Mouse (Mus musculus): ENCODE data around the gene Stx16. TPM values are rescaled to one million over a fixed set of nuclear protein-coding genes. Genes with fewer than 3 reads are reported as not detected.
A peak's percentile ranks its signal among the peaks of the same experiment; 100 is the strongest.

Stx16 gene
- total and polyA plus RNA-seq, 2 experiments from 2014 or later, result 6.9 to 19.8 TPM

DNA sequence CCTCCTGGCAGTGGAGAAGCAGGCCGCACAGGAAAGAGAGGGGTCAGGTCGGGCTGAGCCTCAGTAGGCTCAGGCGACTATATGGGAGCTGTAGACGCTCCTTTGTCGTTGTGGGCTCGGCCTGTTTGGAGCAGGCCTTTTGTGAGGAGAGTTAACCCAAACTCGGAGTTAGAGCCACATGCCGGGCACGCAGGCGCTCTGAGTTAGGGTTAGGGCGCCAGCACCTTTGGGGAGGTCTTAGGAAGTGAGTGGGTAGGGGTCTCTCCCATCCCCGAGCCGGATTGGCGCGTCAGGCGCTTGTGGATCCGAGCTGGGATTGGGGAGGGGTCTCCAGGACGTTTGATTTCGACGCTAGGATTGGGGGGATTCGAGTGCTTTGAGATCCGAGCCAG, 321 bp downstream of the Stx16 start:
- no peaks in the 10 kb centered on the region for H3K27me3 ChIP-seq (ENCODE audit: control insufficient read depth, insufficient read depth, low read length)
- no peak for DNase-seq (ENCODE audit: low spot score)
- H3K27ac ChIP-seq (ENCODE audit: low read depth), result peak overlapping the region; percentile 93
- H3K9me3 ChIP-seq (replicated peaks; ENCODE audit: control insufficient read depth, low read length), result no peaks in the 10 kb centered on the region
- H3K36me3 ChIP-seq (replicated peaks; ENCODE audit: control insufficient read depth, insufficient read depth, low read length), result no peaks in the 10 kb centered on the region
- peak overlapping the region; percentile 74 for H3K4me3 ChIP-seq (ENCODE audit: low read depth, low read length)
- peaks cover 27% of the 10 kb centered on the region for H3K4me1 ChIP-seq (ENCODE audit: control insufficient read depth, insufficient read depth)
- TF ChIP-seq EP300 (IDR thresholded peaks at IDR 0.05; ENCODE audit: low read depth), result no peak; the same call in 1 of the 2 replicates
- no peak for TF ChIP-seq CTCF (IDR thresholded peaks at IDR 0.05; ENCODE audit: low read depth)
- WGBS, result under 1% methylated on average over 22 of the region's 22 CpGs
- H3K4me2 ChIP-seq (ENCODE audit: low read depth, low read length), result peak overlapping the region; percentile 98
- peak overlapping the region; percentile 72 for H3K9ac ChIP-seq (replicated peaks; ENCODE audit: low read depth, low read length)
- peak; percentile 27 for ATAC-seq (ENCODE audit: insufficient read depth, low read depth)

DNA sequence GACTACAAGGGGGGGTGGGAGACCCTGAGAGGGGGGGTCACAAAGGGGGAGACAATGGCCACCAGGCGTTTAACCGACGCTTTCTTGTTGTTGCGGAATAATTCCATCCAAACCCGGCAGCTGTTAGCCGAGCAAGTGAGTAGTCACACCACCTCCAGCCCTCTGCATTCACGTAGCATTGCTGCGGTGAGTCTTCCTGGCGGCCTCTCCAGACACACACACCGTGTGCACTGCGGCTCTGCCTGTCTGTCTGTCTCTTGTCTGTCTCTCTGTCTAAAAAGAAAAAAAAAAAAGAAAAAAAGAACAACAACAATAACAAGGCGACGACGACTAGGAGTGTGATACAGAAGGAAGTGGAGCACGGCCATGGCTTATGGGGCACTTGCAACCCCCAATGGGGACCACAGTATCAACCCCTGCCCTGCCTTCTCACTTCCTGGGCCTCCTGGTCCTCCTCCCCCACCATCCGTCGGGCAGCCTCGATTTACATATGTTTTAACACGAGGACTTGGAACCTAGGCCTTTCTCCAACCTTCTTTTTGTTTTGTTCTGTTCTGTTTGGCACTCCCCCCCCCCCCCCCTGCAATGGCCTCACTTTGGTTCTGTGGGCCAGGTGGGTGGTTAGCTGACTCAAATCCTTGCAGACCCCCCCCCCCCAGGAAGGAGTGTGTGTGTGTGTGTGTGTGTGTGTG, 1.0 kb downstream of the Stx16 start:
- no peaks in the 10 kb centered on the region for H3K9me3 ChIP-seq (replicated peaks; ENCODE audit: control insufficient read depth, low read length)
- H3K27me3 ChIP-seq (ENCODE audit: control insufficient read depth, insufficient read depth, low read length), result no peaks in the 10 kb centered on the region
- 2% methylated on average over 19 of the region's 19 CpGs for WGBS
- H3K4me1 ChIP-seq (ENCODE audit: control insufficient read depth, insufficient read depth), result peaks cover 27% of the 10 kb centered on the region
- peak overlapping the region; percentile 98 for H3K4me2 ChIP-seq (ENCODE audit: low read depth, low read length)
- H3K27ac ChIP-seq (ENCODE audit: low read depth), result peak overlapping the region; percentile 93
- no peaks in the 10 kb centered on the region for H3K36me3 ChIP-seq (replicated peaks; ENCODE audit: control insufficient read depth, insufficient read depth, low read length)
- ATAC-seq (ENCODE audit: insufficient read depth, low read depth) (no peak), DNase-seq (ENCODE audit: low spot score) (no peak)
- peak overlapping the region; percentile 74 for H3K4me3 ChIP-seq (ENCODE audit: low read depth, low read length)
- no peak for TF ChIP-seq CTCF (IDR thresholded peaks at IDR 0.05; ENCODE audit: low read depth)
- TF ChIP-seq EP300 (IDR thresholded peaks at IDR 0.05; ENCODE audit: low read depth), result no peak
- peak overlapping the region; percentile 72 for H3K9ac ChIP-seq (replicated peaks; ENCODE audit: low read depth, low read length)

DNA sequence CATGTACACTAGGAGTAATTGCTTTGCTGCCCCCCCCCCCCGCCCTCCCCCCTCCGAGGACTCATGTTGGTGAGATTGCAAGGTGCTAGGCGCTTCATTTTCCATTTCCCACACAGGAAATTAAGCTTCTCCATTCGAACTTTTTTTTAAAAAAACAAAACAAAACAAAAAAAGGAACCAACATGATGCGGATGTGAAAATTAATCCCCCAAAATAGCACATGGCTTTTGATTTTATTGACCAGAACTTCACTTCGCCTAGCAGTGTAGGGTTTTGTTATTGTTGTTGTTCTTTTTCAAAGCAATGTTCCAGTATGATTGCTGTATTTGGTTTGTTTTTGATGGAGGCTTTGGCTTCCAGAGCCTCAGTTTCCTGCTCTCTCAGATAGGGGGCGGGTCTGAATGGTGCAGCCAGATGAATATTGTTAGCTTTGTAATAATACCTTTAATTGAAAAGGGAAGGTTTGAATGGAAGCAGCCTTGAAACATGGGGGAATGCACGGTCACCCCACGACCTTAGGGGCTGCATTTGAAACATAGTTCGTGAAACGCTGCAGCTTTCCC, 1.7 kb downstream of the Stx16 start:
- H3K27ac ChIP-seq (ENCODE audit: low read depth), result peak overlapping the region; percentile 93; the same call in 1 of the 2 replicates
- peak overlapping the region; percentile 32; the same call in 1 of the 2 replicates for H3K9ac ChIP-seq (replicated peaks; ENCODE audit: low read depth, low read length)
- no peaks in the 10 kb centered on the region for H3K36me3 ChIP-seq (replicated peaks; ENCODE audit: control insufficient read depth, insufficient read depth, low read length)
- H3K27me3 ChIP-seq (ENCODE audit: control insufficient read depth, insufficient read depth, low read length), result no peaks in the 10 kb centered on the region
- H3K9me3 ChIP-seq (replicated peaks; ENCODE audit: control insufficient read depth, low read length), result no peaks in the 10 kb centered on the region
- TF ChIP-seq EP300 (IDR thresholded peaks at IDR 0.05; ENCODE audit: low read depth), result no peak
- TF ChIP-seq CTCF (IDR thresholded peaks at IDR 0.05; ENCODE audit: low read depth), result no peak
- 26% methylated on average over 10 of the region's 11 CpGs for WGBS
- ATAC-seq (ENCODE audit: insufficient read depth, low read depth) (no peak), DNase-seq (ENCODE audit: low spot score) (no peak)
- peak overlapping the region; percentile 74 for H3K4me3 ChIP-seq (ENCODE audit: low read depth, low read length)
- peak overlapping the region; percentile 98 for H3K4me2 ChIP-seq (ENCODE audit: low read depth, low read length)
- H3K4me1 ChIP-seq (ENCODE audit: control insufficient read depth, insufficient read depth), result peaks cover 29% of the 10 kb centered on the region

DNA sequence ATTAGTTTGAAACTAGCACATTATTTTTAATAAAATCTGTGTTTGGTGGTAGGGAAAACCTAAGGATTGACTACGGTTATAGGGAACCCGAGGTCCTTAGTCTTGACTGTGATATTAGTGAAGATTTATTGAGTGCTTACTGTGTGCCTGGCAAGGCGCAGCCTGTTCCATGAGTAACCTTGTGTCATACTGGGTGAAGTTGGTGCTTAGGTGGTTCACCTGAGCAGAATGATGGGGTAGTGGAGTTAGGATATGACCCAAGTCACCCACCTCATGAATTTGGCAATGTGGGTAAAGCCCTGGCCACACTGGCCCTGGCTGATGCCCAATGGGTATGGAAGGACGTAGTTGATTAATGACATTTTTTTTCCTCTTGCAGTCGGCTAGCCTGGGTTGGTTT, 5.7 kb downstream of the Stx16 start:
- Histone ChIP-seq H3K4me1 (ENCODE audit: control insufficient read depth, insufficient read depth) (peaks cover 21% of the 10 kb centered on the region), H3K4me2 (ENCODE audit: low read depth, low read length) (no peak overlapping the region), H3K36me3 (replicated peaks; ENCODE audit: control insufficient read depth, insufficient read depth, low read length) (no peaks in the 10 kb centered on the region), H3K27me3 (ENCODE audit: control insufficient read depth, insufficient read depth, low read length) (no peaks in the 10 kb centered on the region), H3K27ac (ENCODE audit: low read depth) (no peak overlapping the region), H3K9ac (replicated peaks; ENCODE audit: low read depth, low read length) (no peak overlapping the region), H3K9me3 (replicated peaks; ENCODE audit: control insufficient read depth, low read length) (no peaks in the 10 kb centered on the region), H3K4me3 (ENCODE audit: low read depth, low read length) (no peak overlapping the region)
- 80% methylated on average over 5 of the region's 5 CpGs for WGBS
- ATAC-seq (ENCODE audit: insufficient read depth, low read depth) (no peak), DNase-seq (ENCODE audit: low spot score) (no peak)
- TF ChIP-seq EP300 (IDR thresholded peaks at IDR 0.05; ENCODE audit: low read depth) (no peak), CTCF (IDR thresholded peaks at IDR 0.05; ENCODE audit: low read depth) (no peak)

DNA sequence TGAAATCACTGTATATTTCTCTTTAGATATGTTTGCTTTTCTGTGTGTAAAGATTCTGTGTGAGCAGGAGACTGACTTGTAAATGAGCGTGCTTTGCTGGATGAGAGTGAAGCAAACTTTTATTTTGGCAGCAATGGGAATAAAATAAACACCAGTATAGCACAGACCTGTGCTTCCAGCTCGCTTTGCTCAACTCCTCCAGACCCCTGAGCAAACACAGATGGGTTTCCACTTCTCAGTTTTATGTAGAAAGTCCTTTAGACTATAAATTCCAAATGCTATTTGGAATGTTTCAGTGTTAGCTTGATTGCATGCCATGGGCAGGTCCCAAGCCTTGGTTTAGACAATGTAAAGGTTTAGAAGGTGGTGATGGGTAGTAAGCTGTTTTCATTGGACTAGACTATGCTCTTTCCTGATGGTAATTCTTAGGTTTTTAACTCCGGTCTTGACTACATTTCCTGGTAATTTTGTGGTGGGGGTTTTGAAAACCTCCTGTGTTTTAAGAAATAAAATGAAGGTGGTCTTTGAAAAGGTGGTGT, 6.3 kb downstream of the Stx16 start:
- no peak for ATAC-seq (ENCODE audit: insufficient read depth, low read depth)
- no peak overlapping the region for H3K27ac ChIP-seq (ENCODE audit: low read depth)
- no peak overlapping the region for H3K4me3 ChIP-seq (ENCODE audit: low read depth, low read length)
- no peaks in the 10 kb centered on the region for H3K36me3 ChIP-seq (replicated peaks; ENCODE audit: control insufficient read depth, insufficient read depth, low read length)
- no peaks in the 10 kb centered on the region for H3K27me3 ChIP-seq (ENCODE audit: control insufficient read depth, insufficient read depth, low read length)
- H3K9me3 ChIP-seq (replicated peaks; ENCODE audit: control insufficient read depth, low read length), result no peaks in the 10 kb centered on the region
- no peak for DNase-seq (ENCODE audit: low spot score)
- H3K9ac ChIP-seq (replicated peaks; ENCODE audit: low read depth, low read length), result no peak overlapping the region
- WGBS, result 69% methylated on average over 3 of the region's 3 CpGs
- TF ChIP-seq EP300 (IDR thresholded peaks at IDR 0.05; ENCODE audit: low read depth) (no peak), CTCF (IDR thresholded peaks at IDR 0.05; ENCODE audit: low read depth) (no peak)
- H3K4me2 ChIP-seq (ENCODE audit: low read depth, low read length), result no peak overlapping the region
- peaks cover 14% of the 10 kb centered on the region for H3K4me1 ChIP-seq (ENCODE audit: control insufficient read depth, insufficient read depth)

Data from heart, postnatal 0 days (tissue).